Mouse (Mus musculus): ENCODE results near the gene Car9. TPM values are rescaled to one million over a fixed set of nuclear protein-coding genes. Genes with fewer than 3 reads are reported as not detected.

The Car9 gene
- total and polyA plus RNA-seq, 2 experiments: 0.20 to 0.28 TPM

DNA sequence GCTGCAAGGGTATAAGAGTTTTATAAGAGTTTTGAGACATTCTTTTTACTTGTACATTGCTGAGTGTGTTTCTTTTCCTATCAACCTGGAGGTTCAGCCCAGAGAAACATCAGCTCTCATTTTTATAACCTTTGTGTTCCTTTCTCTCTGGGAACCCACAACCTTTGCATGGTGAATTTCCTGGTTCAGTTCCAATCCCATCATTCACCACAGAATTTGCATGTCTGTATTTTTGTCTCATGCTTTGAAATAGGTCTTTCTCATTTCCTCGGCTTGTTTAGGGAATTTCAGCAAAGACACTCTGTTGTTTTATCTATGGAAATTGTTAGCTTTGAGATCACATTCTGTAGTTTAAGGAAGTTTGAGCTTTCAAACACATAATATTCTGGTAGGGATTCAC lies 33.1 kb upstream of the Car9 start:
- H3K4me3 ChIP-seq (ENCODE audit: insufficient read depth, low read depth, low read length): no peak overlapping the region
- 74% methylated on average over 1 of the region's 1 CpGs for WGBS
- H3K36me3 ChIP-seq (ENCODE audit: control insufficient read depth, insufficient read depth, low read length): no peaks in the 10 kb centered on the region
- no peak overlapping the region for H3K27ac ChIP-seq (replicated peaks; ENCODE audit: insufficient read depth, low read depth, low read length)
- no peak for DNase-seq (ENCODE audit: extremely low read depth, low read depth, low spot score)
- TF ChIP-seq CTCF (IDR thresholded peaks at IDR 0.05; ENCODE audit: low read depth, low read length) (no peak), POLR2A (IDR thresholded peaks at IDR 0.05; ENCODE audit: extremely low read depth, insufficient read depth, low read length) (no peak)
- 0 out of 2 replicates have a peak, but pooled peaks cover 2% of the 10 kb centered on the region for H3K4me1 ChIP-seq (ENCODE audit: control insufficient read depth, insufficient read depth, low read length)
- no peak overlapping the region for H3K9ac ChIP-seq (ENCODE audit: low read depth, low read length)
- no peaks in the 10 kb centered on the region for H3K79me2 ChIP-seq (ENCODE audit: control insufficient read depth, insufficient read depth, low read length)
- H3K27me3 ChIP-seq (ENCODE audit: control insufficient read depth, insufficient read depth, low read length): no peaks in the 10 kb centered on the region

DNA sequence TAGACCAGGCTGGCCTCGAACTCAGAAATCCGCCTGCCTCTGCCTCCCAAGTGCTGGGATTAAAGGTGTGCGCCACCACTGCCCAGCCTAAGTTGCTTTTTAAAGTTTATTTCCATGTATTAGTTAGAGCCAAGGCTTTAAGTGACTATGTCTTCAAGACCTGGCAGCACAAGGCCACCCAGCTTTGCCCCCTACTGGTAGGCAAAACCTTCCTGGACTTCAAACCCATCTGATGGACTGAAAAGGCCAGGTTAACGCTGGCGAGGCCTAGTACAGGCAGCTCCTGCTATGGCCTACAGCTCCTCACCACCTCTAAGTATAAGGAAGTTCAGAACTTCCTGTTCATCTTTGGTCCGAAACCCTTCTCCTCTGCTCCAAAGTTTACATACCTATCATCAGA lies 30.2 kb upstream of the Car9 start:
- no peaks in the 10 kb centered on the region for H3K27me3 ChIP-seq (ENCODE audit: control insufficient read depth, insufficient read depth, low read length)
- no peak overlapping the region for H3K4me3 ChIP-seq (ENCODE audit: insufficient read depth, low read depth, low read length)
- no peaks in the 10 kb centered on the region for H3K79me2 ChIP-seq (ENCODE audit: control insufficient read depth, insufficient read depth, low read length)
- DNase-seq (ENCODE audit: extremely low read depth, low read depth, low spot score): no peak
- TF ChIP-seq POLR2A (IDR thresholded peaks at IDR 0.05; ENCODE audit: extremely low read depth, insufficient read depth, low read length): no peak
- TF ChIP-seq CTCF (IDR thresholded peaks at IDR 0.05; ENCODE audit: low read depth, low read length): peak; percentile 26; the same call in 1 of the 2 replicates
- H3K9ac ChIP-seq (ENCODE audit: low read depth, low read length): no peak overlapping the region
- WGBS: 92% methylated on average over 6 of the region's 6 CpGs
- peaks cover 3% of the 10 kb centered on the region; the same call in 1 of the 2 replicates for H3K4me1 ChIP-seq (ENCODE audit: control insufficient read depth, insufficient read depth, low read length)
- H3K27ac ChIP-seq (replicated peaks; ENCODE audit: insufficient read depth, low read depth, low read length): no peak overlapping the region
- no peaks in the 10 kb centered on the region for H3K36me3 ChIP-seq (ENCODE audit: control insufficient read depth, insufficient read depth, low read length)

DNA sequence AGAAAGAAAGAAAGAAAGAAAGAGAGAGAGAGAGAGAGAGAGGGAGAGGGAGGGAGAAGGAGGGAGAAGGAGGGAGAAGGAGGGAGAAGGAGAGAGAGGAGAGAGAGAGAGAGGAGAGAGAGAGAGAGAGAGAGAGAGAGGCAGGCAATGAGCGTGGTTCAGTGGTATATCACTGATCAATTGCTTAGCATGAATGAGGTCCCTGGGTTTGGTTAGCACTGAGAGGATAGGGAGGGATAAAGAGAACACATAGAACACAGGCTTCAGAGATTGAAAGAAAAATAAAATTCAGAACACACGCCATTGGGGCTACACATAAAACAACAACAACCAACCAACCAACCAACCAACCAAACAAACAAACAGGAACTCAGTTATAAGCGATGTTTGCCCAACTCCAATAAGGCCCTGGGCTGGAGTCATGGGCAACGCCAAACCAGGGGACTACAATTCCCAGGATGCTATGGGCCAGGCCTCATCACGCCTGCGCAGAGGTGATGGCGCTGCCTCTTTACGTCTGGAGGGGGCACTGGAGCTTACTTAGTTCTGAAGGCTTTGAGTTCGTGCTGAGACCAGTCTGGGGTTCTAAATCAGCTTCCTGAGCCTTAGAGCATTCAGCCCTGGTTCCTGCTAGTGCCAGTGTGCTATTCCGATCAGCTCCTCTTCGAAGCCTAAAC lies 28.8 kb upstream of the Car9 start:
- Histone ChIP-seq H3K4me1 (ENCODE audit: control insufficient read depth, insufficient read depth, low read length) (peaks cover 3% of the 10 kb centered on the region; the same call in 1 of the 2 replicates), H3K27me3 (ENCODE audit: control insufficient read depth, insufficient read depth, low read length) (no peaks in the 10 kb centered on the region), H3K36me3 (ENCODE audit: control insufficient read depth, insufficient read depth, low read length) (no peaks in the 10 kb centered on the region), H3K27ac (replicated peaks; ENCODE audit: insufficient read depth, low read depth, low read length) (0 out of 2 replicates have a peak overlapping the region, but pooled peaks have one; percentile 2), H3K79me2 (ENCODE audit: control insufficient read depth, insufficient read depth, low read length) (no peaks in the 10 kb centered on the region), H3K4me3 (ENCODE audit: insufficient read depth, low read depth, low read length) (peak overlapping the region; percentile 37), H3K9ac (ENCODE audit: low read depth, low read length) (peak overlapping the region; percentile 35)
- DNase-seq (ENCODE audit: extremely low read depth, low read depth, low spot score): peak; percentile 79
- TF ChIP-seq CTCF (IDR thresholded peaks at IDR 0.05; ENCODE audit: low read depth, low read length) (peak; percentile 69), POLR2A (IDR thresholded peaks at IDR 0.05; ENCODE audit: extremely low read depth, insufficient read depth, low read length) (no peak)
- WGBS: 14% methylated on average over 11 of the region's 11 CpGs

DNA sequence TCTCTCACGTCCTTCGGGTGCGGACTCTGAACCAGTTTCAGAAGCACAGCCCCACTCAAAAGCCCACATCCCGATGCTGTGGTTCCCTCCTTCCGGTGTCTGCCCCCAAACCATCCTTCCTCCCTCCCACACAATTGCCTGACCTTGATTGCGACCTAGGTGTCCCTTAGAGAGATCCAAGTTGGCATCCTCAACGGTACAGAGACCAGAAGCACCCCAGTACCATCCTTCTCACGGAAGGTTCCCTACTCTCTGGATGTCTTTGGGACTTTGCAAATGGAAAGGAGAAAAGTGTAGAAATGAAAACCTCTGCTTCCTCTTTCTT lies 28.3 kb upstream of the Car9 start:
- 37% methylated on average over 8 of the region's 8 CpGs for WGBS
- Histone ChIP-seq H3K79me2 (ENCODE audit: control insufficient read depth, insufficient read depth, low read length) (no peaks in the 10 kb centered on the region), H3K27ac (replicated peaks; ENCODE audit: insufficient read depth, low read depth, low read length) (0 out of 2 replicates have a peak overlapping the region, but pooled peaks have one; percentile 2), H3K4me3 (ENCODE audit: insufficient read depth, low read depth, low read length) (peak overlapping the region; percentile 37), H3K4me1 (ENCODE audit: control insufficient read depth, insufficient read depth, low read length) (peaks cover 3% of the 10 kb centered on the region; the same call in 1 of the 2 replicates), H3K9ac (ENCODE audit: low read depth, low read length) (peak overlapping the region; percentile 35), H3K36me3 (ENCODE audit: control insufficient read depth, insufficient read depth, low read length) (no peaks in the 10 kb centered on the region), H3K27me3 (ENCODE audit: control insufficient read depth, insufficient read depth, low read length) (no peaks in the 10 kb centered on the region)
- TF ChIP-seq POLR2A (IDR thresholded peaks at IDR 0.05; ENCODE audit: extremely low read depth, insufficient read depth, low read length): no peak
- TF ChIP-seq CTCF (IDR thresholded peaks at IDR 0.05; ENCODE audit: low read depth, low read length): no peak
- no peak for DNase-seq (ENCODE audit: extremely low read depth, low read depth, low spot score)

- Histone ChIP-seq H3K27me3 (ENCODE audit: control insufficient read depth, insufficient read depth, low read length) (no peaks in the 10 kb centered on the region), H3K9ac (ENCODE audit: low read depth, low read length) (no peak overlapping the region; the same call in 1 of the 2 replicates), H3K4me3 (ENCODE audit: insufficient read depth, low read depth, low read length) (no peak overlapping the region), H3K79me2 (ENCODE audit: control insufficient read depth, insufficient read depth, low read length) (no peaks in the 10 kb centered on the region), H3K36me3 (ENCODE audit: control insufficient read depth, insufficient read depth, low read length) (no peaks in the 10 kb centered on the region), H3K27ac (replicated peaks; ENCODE audit: insufficient read depth, low read depth, low read length) (no peak overlapping the region), H3K4me1 (ENCODE audit: control insufficient read depth, insufficient read depth, low read length) (peaks cover 3% of the 10 kb centered on the region; the same call in 1 of the 2 replicates)
- WGBS: 62% methylated on average over 24 of the region's 24 CpGs
- no peak for DNase-seq (ENCODE audit: extremely low read depth, low read depth, low spot score)
- TF ChIP-seq CTCF (IDR thresholded peaks at IDR 0.05; ENCODE audit: low read depth, low read length) (peak; percentile 39), POLR2A (IDR thresholded peaks at IDR 0.05; ENCODE audit: extremely low read depth, insufficient read depth, low read length) (no peak)
Measured at GRCm38 (mm10) chr4:43478906-43479832, 27.6 kb upstream of the Car9 start.
